Mouse (Mus musculus) midbrain, embryonic 13.5 days (tissue): ENCODE measurements around the gene Gm7233. TPM values are rescaled to one million over a fixed set of nuclear protein-coding genes. Genes with fewer than 3 reads are reported as not detected.
"Not testable (repeated sequence)": the region's sequence is repeated elsewhere in the genome, so short reads cannot be mapped to it uniquely, and the experiment has no call there.

Source experiments
- ATAC-seq: fragments of 200-750 bp; cut with Nextera tagmentation; 2 replicates; pipeline ENCODE4 v1.8.0; 2017; ENCODE audit warnings: mild to moderate bottlenecking, moderate TSS enrichment, moderate library complexity
- H3K27ac ChIP-seq: fragments of 300-500 bp; sonication (generic); 2 replicates; pipeline ENCODE4 v1.5.1; 2015; ENCODE audit warnings: inconsistent platforms, mild to moderate bottlenecking, moderate library complexity
- H3K27me3 ChIP-seq: fragments of 300-500 bp; sonication (generic); 2 replicates; pipeline ENCODE4 v1.6.1; 2015; ENCODE audit warnings: mild to moderate bottlenecking, inconsistent platforms
- H3K36me3 ChIP-seq: fragments of 300-500 bp; sonication (generic); 2 replicates; pipeline ENCODE4 v1.6.1; 2015; ENCODE audit warnings: mild to moderate bottlenecking, inconsistent platforms
- H3K4me1 ChIP-seq: fragments of 300-500 bp; sonication (generic); replicated peaks from 2 replicates; pipeline ENCODE4 v1.6.1; 2015; ENCODE audit warnings: inconsistent platforms
- H3K4me2 ChIP-seq: fragments of 300-500 bp; sonication (generic); replicated peaks from 2 replicates; pipeline ENCODE4 v1.6.1; 2015; ENCODE audit warnings: moderate library complexity, mild to moderate bottlenecking, inconsistent platforms
- H3K4me3 ChIP-seq: fragments of 300-500 bp; sonication (generic); replicated peaks from 2 replicates; pipeline ENCODE4 v1.5.1; 2015; ENCODE audit warnings: mild to moderate bottlenecking, inconsistent platforms
- H3K9ac ChIP-seq: fragments of 300-500 bp; sonication (generic); replicated peaks from 2 replicates; pipeline ENCODE4 v1.6.1; 2015; ENCODE audit warnings: mild to moderate bottlenecking, inconsistent platforms
- H3K9me3 ChIP-seq: fragments of 300-500 bp; sonication (generic); 2 replicates; pipeline ENCODE4 v1.6.1; 2016; ENCODE audit warnings: mild to moderate bottlenecking, inconsistent platforms
- WGBS: fragments of 180-500 bp; shearing (Covaris S2); methylation state at CpG from one replicate; pipeline ENCODE4 v1.1.7; 2015; 5-methylcytosine and 5-hydroxymethylcytosine counted together
- polyA plus RNA-seq: library from polyadenylated mRNA; unstranded; fragments of >200 nt; fragmentation: Nextera tagmentation; extraction: Ambion mirVana; gene quantifications from 2 replicates; pipeline ENCODE4 v1.2.1, GENCODE M21; 2015

The Gm7233 gene
- not detected in 2 replicates for polyA plus RNA-seq

- H3K27me3 ChIP-seq, H3K27ac ChIP-seq, H3K4me3 ChIP-seq, H3K4me2 ChIP-seq, H3K36me3 ChIP-seq, H3K9ac ChIP-seq, ATAC-seq, H3K4me1 ChIP-seq, H3K9me3 ChIP-seq: not testable (repeated sequence)
- WGBS = 69% methylated on average over 5 of the region's 5 CpGs
These were observed at the start of gene Gm7233 for GRCm38 (mm10) chr14:43179567-43179966. Gene Gm7233 (plus strand): TSS chr14:43179867.

DNA sequence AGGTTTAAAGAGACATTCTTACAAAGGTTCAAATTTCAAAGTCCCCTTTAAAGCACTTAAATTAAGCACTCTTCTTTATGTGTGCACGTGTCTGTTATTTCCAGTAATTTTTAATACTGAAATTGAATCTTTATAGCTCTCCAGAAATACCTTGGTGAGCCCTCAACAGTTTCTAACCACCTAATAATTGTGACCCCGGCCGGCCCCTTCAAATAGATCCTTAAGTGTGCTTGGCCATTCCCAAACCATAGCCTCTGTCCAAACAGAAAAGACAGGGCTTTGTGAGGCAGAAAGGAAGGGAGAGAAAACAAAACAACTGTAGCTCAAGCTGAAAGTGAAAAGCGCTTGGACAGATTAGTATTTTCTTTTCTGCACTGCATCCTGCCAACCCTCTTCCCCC is 12.5 kb upstream of the Gm7233 start:
- H3K4me1 ChIP-seq, H3K36me3 ChIP-seq, H3K9me3 ChIP-seq, H3K27me3 ChIP-seq, H3K27ac ChIP-seq, H3K9ac ChIP-seq, ATAC-seq, H3K4me2 ChIP-seq, H3K4me3 ChIP-seq: not testable (repeated sequence)
- 78% methylated on average over 4 of the region's 4 CpGs for WGBS

GRCm38 (mm10) chr14:43167942-43168341 is 11.7 kb upstream of the Gm7233 start:
- H3K27me3 ChIP-seq, H3K27ac ChIP-seq, H3K9me3 ChIP-seq, ATAC-seq, H3K4me3 ChIP-seq, H3K36me3 ChIP-seq, H3K4me1 ChIP-seq, H3K9ac ChIP-seq, H3K4me2 ChIP-seq: not testable (repeated sequence)
- no CpG with 5 or more reads among the region's 10 CpGs for WGBS

- H3K36me3 ChIP-seq, ATAC-seq, H3K4me3 ChIP-seq, H3K9ac ChIP-seq, H3K9me3 ChIP-seq, H3K4me1 ChIP-seq, H3K4me2 ChIP-seq, H3K27me3 ChIP-seq, H3K27ac ChIP-seq: not testable (repeated sequence)
- 22% methylated on average over 1 of the region's 10 CpGs for WGBS
These were observed 11.0 kb upstream of the Gm7233 start for GRCm38 (mm10) chr14:43168573-43169170.

DNA sequence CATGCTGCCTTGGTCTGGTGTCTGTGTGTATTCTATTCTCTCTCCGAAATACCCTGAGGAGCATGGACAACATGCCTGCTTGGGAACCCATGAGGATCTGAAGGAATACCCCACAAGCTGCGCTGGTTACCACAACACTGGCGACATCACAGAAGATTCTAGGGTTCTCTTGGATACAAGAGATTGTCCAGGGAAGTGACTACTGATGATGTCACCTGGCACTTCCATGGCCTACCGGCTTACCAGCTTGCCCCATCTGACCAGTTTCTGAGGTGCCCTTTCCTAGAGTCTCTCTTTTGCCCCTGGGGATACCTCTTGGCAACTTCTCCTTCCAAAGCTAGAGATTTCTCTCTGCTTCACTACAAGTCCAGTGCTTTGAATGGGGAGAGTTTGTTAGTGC is 55.5 kb downstream of the Gm7233 start, which contains the start of gene Gm8122:
TSS of gene Gm8122 (minus strand) at position 101 of the 400 bp plus-strand sequence.
- H3K9me3 ChIP-seq, H3K4me1 ChIP-seq, H3K36me3 ChIP-seq, H3K9ac ChIP-seq, H3K27ac ChIP-seq, H3K4me3 ChIP-seq, ATAC-seq, H3K4me2 ChIP-seq, H3K27me3 ChIP-seq: not testable (repeated sequence)
- WGBS = 94% methylated on average over 4 of the region's 4 CpGs

Other genes with a start within 250 kb of the Gm7233 start
- not detected in 2 replicates for gene Gm8082, start 186.2 kb upstream of the Gm7233 start, polyA plus RNA-seq
- gene Gm10376, start 164.2 kb upstream of the Gm7233 start, polyA plus RNA-seq = not detected in 2 replicates
- gene Gm8094, start 103.2 kb upstream of the Gm7233 start, polyA plus RNA-seq = not detected in 2 replicates
- not detected in 2 replicates for gene Gm8104, start 79.3 kb upstream of the Gm7233 start, polyA plus RNA-seq
- gene Gm8122, start 55.4 kb downstream of the Gm7233 start, polyA plus RNA-seq = not detected in 2 replicates
- not detected in 2 replicates for gene Gm8126, start 78.8 kb downstream of the Gm7233 start, polyA plus RNA-seq
- gene Gm9732, start 95.2 kb downstream of the Gm7233 start, polyA plus RNA-seq = not detected in 2 replicates
- not detected in 2 replicates for gene Gm8127, start 114.0 kb downstream of the Gm7233 start, polyA plus RNA-seq
- gene 1700001F09Rik, start 167.9 kb downstream of the Gm7233 start, polyA plus RNA-seq = not detected in 2 replicates
- gene Gm8138, start 236.5 kb downstream of the Gm7233 start, polyA plus RNA-seq = not detected in 2 replicates